Mouse (Mus musculus) neural tube, embryonic 15.5 days (tissue): ENCODE measurements around the gene Pbld1. TPM values are rescaled to one million over a fixed set of nuclear protein-coding genes. Genes with fewer than 3 reads are reported as not detected.

Source experiments
- ATAC-seq: fragments of 200-750 bp; cut with Nextera tagmentation; 2 replicates; pipeline ENCODE4 v1.8.0; 2017; ENCODE audit warnings: mild to moderate bottlenecking, moderate TSS enrichment, moderate library complexity; ENCODE audit not compliant: low FRiP score
- H3K27ac ChIP-seq: fragments of 300-500 bp; sonication (generic); replicated peaks from 2 replicates; pipeline ENCODE4 v1.5.1; 2015; ENCODE audit warnings: mild to moderate bottlenecking, inconsistent platforms
- H3K27me3 ChIP-seq: fragments of 300-500 bp; sonication (generic); replicated peaks from 2 replicates; pipeline ENCODE4 v1.6.1; 2015; ENCODE audit warnings: inconsistent platforms
- H3K36me3 ChIP-seq: fragments of 300-500 bp; sonication (generic); 2 replicates; pipeline ENCODE4 v1.6.1; 2015; ENCODE audit warnings: inconsistent platforms
- H3K4me1 ChIP-seq: fragments of 300-500 bp; sonication (generic); 2 replicates; pipeline ENCODE4 v1.6.1; 2015; ENCODE audit warnings: inconsistent platforms
- H3K4me2 ChIP-seq: fragments of 300-500 bp; sonication (generic); 2 replicates; pipeline ENCODE4 v1.6.1; 2015; ENCODE audit warnings: inconsistent platforms, mild to moderate bottlenecking, moderate library complexity
- H3K4me3 ChIP-seq: fragments of 300-500 bp; sonication (generic); replicated peaks from 2 replicates; pipeline ENCODE4 v1.5.1; 2015; ENCODE audit warnings: mild to moderate bottlenecking, inconsistent platforms
- H3K9ac ChIP-seq: fragments of 300-500 bp; sonication (generic); replicated peaks from 2 replicates; pipeline ENCODE4 v1.6.1; 2015; ENCODE audit warnings: mild to moderate bottlenecking, inconsistent platforms
- H3K9me3 ChIP-seq: fragments of 300-500 bp; sonication (generic); replicated peaks from 2 replicates; pipeline ENCODE4 v1.6.1; 2016; ENCODE audit warnings: inconsistent platforms
- WGBS: fragments of 180-500 bp; shearing (Covaris S2); methylation state at CpG from one replicate; pipeline ENCODE4 v1.1.7; 2015; ENCODE audit warnings: mixed read lengths; 5-methylcytosine and 5-hydroxymethylcytosine counted together
- polyA plus RNA-seq: library from polyadenylated mRNA; unstranded; fragments of >200 nt; fragmentation: Nextera tagmentation; extraction: Ambion mirVana; gene quantifications from 2 replicates; pipeline ENCODE4 v1.2.1, GENCODE M21; 2015

The Pbld1 gene
- polyA plus RNA-seq, 1 experiment from 2014 or later: 1.0 TPM

- no peaks in the 10 kb centered on the region for H3K27me3 ChIP-seq
- no peaks in the 10 kb centered on the region for H3K4me1 ChIP-seq
- no peak overlapping the region for H3K4me3 ChIP-seq
- no peaks in the 10 kb centered on the region for H3K36me3 ChIP-seq
- no peak overlapping the region for H3K4me2 ChIP-seq
- H3K9ac ChIP-seq: no peak overlapping the region
- H3K9me3 ChIP-seq: no peaks in the 10 kb centered on the region
- ATAC-seq: no peak
- no peak overlapping the region for H3K27ac ChIP-seq
- 42% methylated on average over 11 of the region's 11 CpGs for WGBS
Measured at GRCm38 (mm10) chr10:63125343-63125742, 65.4 kb downstream of the Pbld1 start.

DNA sequence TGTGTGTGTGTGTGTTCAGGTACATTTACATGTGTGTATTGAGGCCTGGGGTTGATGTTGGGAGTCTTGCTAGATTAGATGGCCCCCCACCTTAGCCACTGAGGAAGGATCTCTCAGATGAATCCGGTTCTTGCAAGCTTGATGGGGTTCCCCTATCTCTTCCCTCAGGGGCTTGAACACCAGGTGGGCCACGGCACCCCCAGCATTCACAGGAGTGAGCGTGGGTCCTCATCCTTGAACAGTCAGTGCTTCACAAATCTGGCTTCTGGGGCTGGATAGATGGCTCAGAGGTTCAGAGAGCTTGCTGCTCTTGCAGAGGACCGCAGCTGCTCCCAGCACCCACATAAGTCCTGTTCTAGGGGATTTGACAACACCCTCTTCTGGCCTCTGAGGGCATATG, 66.2 kb downstream of the Pbld1 start:
- no peaks in the 10 kb centered on the region for H3K9me3 ChIP-seq
- H3K4me2 ChIP-seq: no peak overlapping the region
- H3K27ac ChIP-seq: no peak overlapping the region
- ATAC-seq: no peak
- WGBS: 84% methylated on average over 4 of the region's 4 CpGs
- no peaks in the 10 kb centered on the region for H3K36me3 ChIP-seq
- no peaks in the 10 kb centered on the region for H3K4me1 ChIP-seq
- H3K9ac ChIP-seq: no peak overlapping the region
- no peak overlapping the region for H3K4me3 ChIP-seq
- H3K27me3 ChIP-seq: no peaks in the 10 kb centered on the region

GRCm38 (mm10) chr10:63127156-63127555, 67.2 kb downstream of the Pbld1 start:
- Histone ChIP-seq H3K9ac (no peak overlapping the region), H3K4me1 (no peaks in the 10 kb centered on the region), H3K9me3 (no peaks in the 10 kb centered on the region), H3K27ac (no peak overlapping the region), H3K4me2 (no peak overlapping the region), H3K4me3 (no peak overlapping the region), H3K27me3 (no peaks in the 10 kb centered on the region), H3K36me3 (no peaks in the 10 kb centered on the region)
- no peak for ATAC-seq
- 94% methylated on average over 6 of the region's 6 CpGs for WGBS

Other genes starting within 250 kb of the Pbld1 start
- gene Tet1, start 151.2 kb upstream of the Pbld1 start, polyA plus RNA-seq: 36.8 and 37.8 TPM in 2 replicates
- gene Slc25a16, start 139.5 kb upstream of the Pbld1 start, polyA plus RNA-seq: 13.9 and 14.8 TPM in 2 replicates
- gene Dna2, start 113.1 kb upstream of the Pbld1 start, polyA plus RNA-seq: 4.8 and 9.6 TPM in 2 replicates
- 59.5 and 61.5 TPM in 2 replicates for gene Rufy2, start 79.9 kb upstream of the Pbld1 start, polyA plus RNA-seq
- 116 and 117 TPM in 2 replicates for gene Hnrnph3, start 35.9 kb upstream of the Pbld1 start, polyA plus RNA-seq
- gene Pbld2, start 35.8 kb upstream of the Pbld1 start, polyA plus RNA-seq: 0.81 and 1.00 TPM in 2 replicates
- gene Atoh7, start 39.5 kb downstream of the Pbld1 start, polyA plus RNA-seq: 2.7 and 3.8 TPM in 2 replicates
- 1.1 and 1.8 TPM in 2 replicates for gene Mypn, start 143.8 kb downstream of the Pbld1 start, polyA plus RNA-seq
- 23.7 and 27.0 TPM in 2 replicates for gene Herc4, start 183.6 kb downstream of the Pbld1 start, polyA plus RNA-seq